Mouse (Mus musculus) intestine, postnatal 0 days (tissue): ENCODE measurements at regions not wholly inside any gene's neighbourhood (a gene's known extent, or its start where the extent isn't known, plus 50 kb on each side); places are given as distances from the start of the nearest gene placed in this dataset.
A peak's percentile ranks its signal among the peaks of the same experiment; 100 is the strongest.
"Not testable (repeated sequence)": the region's sequence is repeated elsewhere in the genome, so short reads cannot be mapped to it uniquely, and the experiment has no call there.

Experiments used
- ATAC-seq: fragments of 200-750 bp; cut with Nextera tagmentation; 2 replicates; pipeline ENCODE4 v1.8.0; 2017; ENCODE audit warnings: mild to moderate bottlenecking, moderate TSS enrichment, moderate library complexity
- H3K27ac ChIP-seq: fragments of 300-500 bp; sonication (generic); 2 replicates; pipeline ENCODE4 v1.5.1; 2014; ENCODE audit warnings: mild to moderate bottlenecking, low read depth, low read length, moderate library complexity
- H3K27me3 ChIP-seq: fragments of 300-500 bp; sonication (generic); replicated peaks from 2 replicates; pipeline ENCODE4 v1.6.1; 2014; ENCODE audit warnings: low read length, mixed read lengths; ENCODE audit not compliant: control insufficient read depth, insufficient read depth
- H3K36me3 ChIP-seq: fragments of 300-500 bp; sonication (generic); 2 replicates; pipeline ENCODE4 v1.6.1; 2014; ENCODE audit warnings: mild to moderate bottlenecking, moderate library complexity; ENCODE audit not compliant: control insufficient read depth, insufficient read depth
- H3K4me1 ChIP-seq: fragments of 300-500 bp; sonication (generic); replicated peaks from 2 replicates; pipeline ENCODE4 v1.6.1; 2014; ENCODE audit warnings: antibody characterized with exemption, low read length, mixed read lengths; ENCODE audit not compliant: control insufficient read depth, insufficient read depth
- H3K4me2 ChIP-seq: fragments of 300-500 bp; sonication (generic); replicated peaks from 2 replicates; pipeline ENCODE4 v1.6.1; 2014; ENCODE audit warnings: low read depth, mild to moderate bottlenecking, moderate library complexity
- H3K4me3 ChIP-seq: fragments of 300-500 bp; sonication (generic); 2 replicates; pipeline ENCODE4 v1.5.1; 2014; ENCODE audit warnings: low read depth, low read length
- H3K9ac ChIP-seq: fragments of 300-500 bp; sonication (generic); 2 replicates; pipeline ENCODE4 v1.6.1; 2014; ENCODE audit warnings: mild to moderate bottlenecking, low read depth, low read length
- H3K9me3 ChIP-seq: fragments of 300-500 bp; sonication (generic); 2 replicates; pipeline ENCODE4 v1.6.1; 2016; ENCODE audit warnings: mixed run types; ENCODE audit not compliant: control insufficient read depth
- CTCF ChIP-seq: sonication (generic); IDR thresholded peaks from 2 replicates; pipeline ENCODE4 v1.5.1; 2016; ENCODE audit warnings: low read depth, mild to moderate bottlenecking, control low read depth, antibody characterized with exemption, moderate library complexity
- WGBS: fragments of 180-500 bp; shearing (Covaris S2); extraction: QIAGEN DNeasy Blood & Tissue Kit; methylation state at CpG from one replicate; pipeline ENCODE4 v1.1.7; 2014; 5-methylcytosine and 5-hydroxymethylcytosine counted together

DNA sequence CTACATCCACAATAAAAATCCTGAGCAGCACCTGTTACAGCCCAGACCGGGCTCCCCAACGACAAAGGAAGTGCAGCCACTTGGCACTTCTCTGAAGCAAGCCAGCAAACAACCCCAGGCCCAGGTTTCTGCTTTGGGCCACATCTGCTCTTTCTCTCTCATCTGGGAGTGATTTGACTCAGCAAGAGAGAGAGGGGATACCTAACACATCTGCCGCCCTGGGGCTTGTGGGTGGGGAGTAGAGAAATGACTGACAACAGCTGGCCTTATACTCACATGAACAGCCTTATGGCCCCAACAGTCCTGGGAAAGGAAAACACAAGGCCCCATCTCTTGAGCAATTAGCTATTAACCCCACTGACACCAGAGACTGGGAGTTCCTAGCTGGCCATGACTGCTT is 560.2 kb upstream of the Gm10131 start:
- Histone ChIP-seq H3K4me1 (peaks cover 14% of the 10 kb centered on the region), H3K27ac (peak overlapping the region; percentile 52), H3K27me3 (no peaks in the 10 kb centered on the region), H3K4me3 (no peak overlapping the region), H3K9me3 (no peaks in the 10 kb centered on the region), H3K9ac (no peak overlapping the region), H3K36me3 (no peaks in the 10 kb centered on the region), H3K4me2 (no peak overlapping the region)
- WGBS = 17% methylated on average over 3 of the region's 3 CpGs
- no peak for TF ChIP-seq CTCF
- ATAC-seq = peak; percentile 59

DNA sequence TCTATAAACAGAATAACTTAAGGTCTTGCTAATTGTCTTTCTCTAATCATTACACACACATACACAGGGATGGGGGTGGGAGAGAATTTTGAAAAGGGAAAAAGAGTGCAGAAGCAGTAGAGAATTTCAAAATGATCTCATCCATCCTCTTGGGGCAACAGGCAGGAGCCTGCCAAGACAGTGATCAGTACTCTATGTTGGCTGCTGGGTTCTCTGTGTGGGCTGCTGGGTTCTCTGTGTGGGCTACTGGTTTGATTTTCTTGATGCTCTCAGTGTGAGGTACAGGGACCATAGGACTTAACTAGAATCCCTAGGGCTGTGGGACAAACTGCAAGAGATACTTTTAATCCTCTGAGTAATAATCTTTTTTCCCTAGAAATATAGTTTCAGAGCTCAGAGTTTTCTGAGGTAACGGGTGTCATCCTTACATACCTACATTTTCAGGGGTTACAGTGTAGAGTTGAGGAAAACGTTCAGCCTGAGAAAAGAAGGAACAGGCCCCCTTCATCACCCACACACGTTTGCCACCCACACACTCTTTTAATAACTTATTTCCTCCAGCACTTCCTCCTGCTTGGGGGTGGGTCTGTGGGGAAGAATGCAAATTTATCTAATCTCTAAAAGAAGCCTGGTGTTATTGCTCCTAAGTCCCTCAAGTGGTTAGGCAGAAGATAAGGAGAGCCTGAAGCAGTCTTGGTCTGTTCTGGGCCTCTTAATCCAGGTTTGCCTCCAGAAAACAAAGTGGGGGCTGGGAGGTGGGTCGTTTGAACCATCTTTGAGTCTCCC is 559.6 kb upstream of the Gm10131 start:
- Histone ChIP-seq H3K4me3 (no peak overlapping the region), H3K9me3 (no peaks in the 10 kb centered on the region), H3K27me3 (no peaks in the 10 kb centered on the region), H3K9ac (no peak overlapping the region), H3K27ac (peak overlapping the region; percentile 52), H3K4me1 (peaks cover 14% of the 10 kb centered on the region), H3K36me3 (no peaks in the 10 kb centered on the region), H3K4me2 (no peak overlapping the region)
- WGBS = 18% methylated on average over 4 of the region's 4 CpGs
- TF ChIP-seq CTCF = no peak
- ATAC-seq = peak; percentile 44

DNA sequence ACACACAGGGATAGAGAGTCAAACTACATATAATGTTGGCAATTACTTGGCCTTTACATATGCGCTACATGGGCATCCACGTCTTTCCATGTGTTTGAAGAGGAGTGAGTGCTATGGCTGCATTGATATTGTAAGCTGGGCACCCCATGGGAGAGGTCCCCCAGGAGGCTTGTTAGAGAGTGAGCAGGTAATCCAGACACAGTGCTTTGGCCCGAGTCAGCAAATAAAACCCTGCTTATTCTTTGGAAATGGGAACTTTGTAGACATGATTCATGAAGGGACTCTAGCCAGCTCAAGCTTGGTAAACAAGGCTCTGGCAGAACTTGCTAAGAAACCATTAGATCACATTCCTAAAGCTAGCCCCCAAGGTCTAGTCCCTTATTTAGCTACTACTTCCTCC is 557.6 kb upstream of the Gm10131 start:
- no peaks in the 10 kb centered on the region for H3K36me3 ChIP-seq
- TF ChIP-seq CTCF = no peak
- no peaks in the 10 kb centered on the region for H3K27me3 ChIP-seq
- no peak overlapping the region for H3K9ac ChIP-seq
- peaks cover 7% of the 10 kb centered on the region; the same call in 1 of the 2 replicates for H3K4me1 ChIP-seq
- H3K4me3 ChIP-seq = no peak overlapping the region
- WGBS = 83% methylated on average over 3 of the region's 3 CpGs
- no peak for ATAC-seq
- no peak overlapping the region for H3K27ac ChIP-seq
- H3K9me3 ChIP-seq = no peaks in the 10 kb centered on the region
- no peak overlapping the region for H3K4me2 ChIP-seq

DNA sequence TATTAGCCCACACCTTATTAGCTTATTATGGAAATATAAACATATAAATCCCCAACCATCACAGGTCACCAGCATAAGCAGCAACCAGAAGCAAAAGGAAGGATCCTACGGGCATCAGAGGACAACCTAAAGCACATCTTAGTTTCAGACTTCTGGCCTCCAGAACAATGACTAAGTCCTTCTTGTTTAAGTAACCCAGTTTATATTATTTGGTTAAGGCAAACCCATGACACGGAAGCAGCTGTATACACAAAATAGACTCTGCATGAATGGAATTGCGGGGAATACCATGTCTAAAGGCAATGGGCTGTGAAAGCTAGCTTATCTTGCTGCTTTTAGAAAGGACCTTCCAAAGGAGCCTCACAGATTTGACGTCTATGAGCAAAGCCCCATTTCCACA is 552.9 kb upstream of the Gm10131 start:
- no peaks in the 10 kb centered on the region for H3K27me3 ChIP-seq
- H3K4me1 ChIP-seq = no peaks in the 10 kb centered on the region
- TF ChIP-seq CTCF = no peak
- no peak for ATAC-seq
- H3K36me3 ChIP-seq = no peaks in the 10 kb centered on the region
- H3K4me3 ChIP-seq = no peak overlapping the region
- no peak overlapping the region for H3K9ac ChIP-seq
- no peak overlapping the region for H3K4me2 ChIP-seq
- no peaks in the 10 kb centered on the region for H3K9me3 ChIP-seq
- H3K27ac ChIP-seq = no peak overlapping the region
- 76% methylated on average over 4 of the region's 4 CpGs for WGBS

DNA sequence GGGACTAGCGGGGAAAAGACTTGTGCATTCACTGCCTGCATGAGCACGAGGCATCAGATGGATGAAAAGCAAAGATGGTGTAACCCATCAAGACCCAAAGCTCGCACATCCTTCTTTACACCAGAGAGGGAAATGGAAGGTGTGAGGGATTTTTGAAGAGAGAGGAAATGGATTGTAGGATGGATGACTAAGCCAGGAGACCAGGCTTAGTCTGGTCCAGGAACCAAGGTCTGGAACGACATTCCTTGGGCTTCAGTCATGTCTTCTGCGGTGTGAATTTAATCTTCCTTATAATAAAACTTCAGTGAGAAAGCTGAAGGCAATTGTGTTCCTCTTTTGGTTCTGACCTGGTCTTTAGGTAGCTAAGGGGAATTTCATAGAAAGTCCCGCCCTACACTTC is 551.0 kb upstream of the Gm10131 start:
- H3K27ac ChIP-seq = no peak overlapping the region
- H3K4me1 ChIP-seq = no peaks in the 10 kb centered on the region
- H3K9me3 ChIP-seq = no peaks in the 10 kb centered on the region
- WGBS = 91% methylated on average over 6 of the region's 6 CpGs
- no peak for ATAC-seq
- no peaks in the 10 kb centered on the region for H3K36me3 ChIP-seq
- no peak overlapping the region for H3K4me3 ChIP-seq
- H3K4me2 ChIP-seq = no peak overlapping the region
- H3K9ac ChIP-seq = no peak overlapping the region
- TF ChIP-seq CTCF = no peak
- no peaks in the 10 kb centered on the region for H3K27me3 ChIP-seq

DNA sequence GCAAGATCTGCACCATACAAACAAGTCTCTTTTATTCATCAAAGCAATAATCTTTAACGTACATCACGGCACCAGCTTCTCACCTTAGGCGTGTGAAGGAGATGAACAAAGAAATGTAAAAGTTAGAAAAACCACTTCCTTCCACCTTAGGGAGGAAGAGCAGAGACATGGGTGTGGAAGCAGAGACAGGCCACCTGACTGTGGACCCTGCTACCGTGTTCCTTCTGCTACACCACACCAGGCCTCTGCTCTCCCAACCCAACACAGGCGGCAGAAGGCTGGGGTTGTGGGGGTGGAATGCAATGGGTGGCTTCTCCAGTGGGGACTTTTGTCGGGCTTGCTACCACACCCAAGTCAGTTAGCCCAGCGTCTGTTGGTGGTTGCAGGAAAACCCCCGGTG is 540.2 kb upstream of the Gm10131 start:
- Histone ChIP-seq H3K4me1 (no peaks in the 10 kb centered on the region), H3K27me3 (no peaks in the 10 kb centered on the region), H3K27ac (no peak overlapping the region), H3K4me2 (no peak overlapping the region), H3K36me3 (no peaks in the 10 kb centered on the region), H3K4me3 (no peak overlapping the region), H3K9me3 (no peaks in the 10 kb centered on the region), H3K9ac (no peak overlapping the region)
- ATAC-seq = no peak
- no peak for TF ChIP-seq CTCF
- WGBS = 91% methylated on average over 8 of the region's 8 CpGs

DNA sequence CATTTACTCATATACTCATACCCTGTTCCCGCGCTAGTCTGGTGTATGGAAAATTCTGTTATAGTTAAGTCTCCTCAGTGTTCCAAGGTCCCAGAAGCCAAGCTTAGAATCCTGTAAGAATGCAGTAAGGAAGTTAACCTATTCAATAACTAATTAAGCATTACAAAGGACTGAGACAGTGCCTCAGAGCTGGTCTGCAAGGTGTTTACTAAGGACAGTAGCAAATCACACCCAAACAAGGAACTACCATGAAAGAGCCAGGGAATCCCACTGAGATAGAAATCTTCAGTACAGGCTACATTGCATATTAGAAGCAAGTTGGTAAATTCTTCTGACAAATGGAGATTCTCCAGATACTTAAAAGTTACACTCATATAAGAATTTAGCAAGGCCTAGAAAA is 516.7 kb upstream of the Gm10131 start:
- H3K9ac ChIP-seq, H3K4me2 ChIP-seq, H3K36me3 ChIP-seq, H3K27ac ChIP-seq, ATAC-seq, H3K4me1 ChIP-seq, H3K9me3 ChIP-seq, H3K27me3 ChIP-seq, H3K4me3 ChIP-seq: not testable (repeated sequence)
- WGBS = 94% methylated on average over 2 of the region's 2 CpGs
